23 mouse cellular contexts compared by ENCODE assay signal in genomic region chr8:44027738-44028137, GRCm38 (mm10).
DNase-seq lines count a peak whose midpoint lies in the region; ATAC-seq lines count a peak whose summit lies in the region.
"Had no signal": no experiment of that assay in that cellular context is flagged by ENCODE, and none has a peak within 500 bp of the region (broad histone marks: within the 10 kb centered on the region; RNA-seq: fewer than 3 reads in every experiment).

No protein-coding gene starts in this region.

- no peaks in the 10 kb centered on the region for H3K9me3 ChIP-seq in kidney, embryonic 14.5 days (ENCODE audit: control insufficient read depth, low read length)
- H3K9me3 ChIP-seq: embryonic facial prominence, embryonic 13.5 days; forebrain, embryonic 13.5 days; heart, embryonic 10.5 days; hindbrain, embryonic 12.5 days had no signal

- 19% methylated on average over 4 of the region's 4 CpGs for WGBS in kidney, embryonic 14.5 days

- no peak overlapping the region for H3K4me2 ChIP-seq in kidney, embryonic 14.5 days (replicated peaks; ENCODE audit: low read depth, low read length)
- H3K4me2 ChIP-seq: embryonic facial prominence, embryonic 13.5 days; forebrain, embryonic 13.5 days; hindbrain, embryonic 12.5 days had no signal

- peak; percentile 60; the same call in 1 of the 2 replicates for ATAC-seq in kidney, embryonic 14.5 days (ENCODE audit: low FRiP score, low TSS enrichment)
- ATAC-seq: forebrain, embryonic 13.5 days; forebrain, postnatal 0 days; hindbrain, embryonic 16.5 days had no signal

- no peak overlapping the region for H3K9ac ChIP-seq in kidney, embryonic 14.5 days (ENCODE audit: low read depth, low read length)
- H3K9ac ChIP-seq: embryonic facial prominence, embryonic 13.5 days; forebrain, embryonic 13.5 days; forebrain, postnatal 0 days; hindbrain, embryonic 12.5 days had no signal

- no peaks in the 10 kb centered on the region for H3K36me3 ChIP-seq in kidney, embryonic 14.5 days (ENCODE audit: control insufficient read depth, insufficient read depth, low read length)
- H3K36me3 ChIP-seq: embryonic facial prominence, embryonic 13.5 days; heart, embryonic 10.5 days; hindbrain, embryonic 12.5 days had no signal

- H3K27ac ChIP-seq in kidney, embryonic 14.5 days (ENCODE audit: low read depth, low read length): no peak overlapping the region
- H3K27ac ChIP-seq: embryonic facial prominence, embryonic 13.5 days; forebrain, embryonic 13.5 days; gastrocnemius, adult 2 months; heart, embryonic 10.5 days; hindbrain, embryonic 12.5 days had no signal

- DNase-seq in kidney, adult 18-20 months: peak; percentile 49
- peak; percentile 57 for DNase-seq in kidney, postnatal 10 days
- peak; percentile 29 to 62 for DNase-seq in kidney, postnatal 4 days
- no peak for DNase-seq in lung, postnatal 4 days
- DNase-seq in urinary bladder, adult 2 months (ENCODE audit: low spot score): no peak
- no peak for DNase-seq in neural tube, embryonic 10.5 days (ENCODE audit: extremely low spot score, low spot score)
- DNase-seq: adrenal gland, postnatal 14 days; cerebellum, adult 11-12 months; cerebellum, adult 9-10 months; cerebellum, postnatal 25 days; forebrain, postnatal 0 days; gastrocnemius, adult 2 months; gastrocnemius, postnatal 36 days; heart, adult 18-20 months; heart, postnatal 10 days; heart, postnatal 4 days had no signal

- H3K4me3 ChIP-seq in kidney, embryonic 14.5 days (ENCODE audit: low read length): no peak overlapping the region
- H3K4me3 ChIP-seq: embryonic facial prominence, embryonic 13.5 days; forebrain, embryonic 13.5 days; gastrocnemius, adult 2 months; heart, embryonic 10.5 days; hindbrain, embryonic 12.5 days had no signal

- no peaks in the 10 kb centered on the region for H3K4me1 ChIP-seq in kidney, embryonic 14.5 days (ENCODE audit: control insufficient read depth, insufficient read depth, low read length)
- H3K4me1 ChIP-seq: embryonic facial prominence, embryonic 13.5 days; forebrain, embryonic 13.5 days; heart, embryonic 10.5 days; hindbrain, embryonic 12.5 days had no signal

- H3K27me3 ChIP-seq in kidney, embryonic 14.5 days (ENCODE audit: control insufficient read depth, insufficient read depth, low read length): no peaks in the 10 kb centered on the region
- H3K27me3 ChIP-seq: CH12.LX; embryonic facial prominence, embryonic 13.5 days; forebrain, embryonic 13.5 days; hindbrain, embryonic 12.5 days had no signal

Comparison
In these comparisons a context has a peak if more than half of its experiments do, and no peak if none do; other contexts are left out.
1. DNase-seq: peak in kidney, adult 18-20 months (single experiment), kidney, postnatal 10 days (single experiment) and kidney, postnatal 4 days (2 of 2); none in lung, postnatal 4 days (0 of 2), urinary bladder, adult 2 months (single experiment) and neural tube, embryonic 10.5 days (single experiment).